Mouse (Mus musculus) macrophage (primary cell): ENCODE data around the gene Micall2. TPM values are rescaled to one million over a fixed set of nuclear protein-coding genes. Genes with fewer than 3 reads are reported as not detected.

Source experiments
- H3K27ac ChIP-seq: fragments of 350-480 bp; formaldehyde crosslinking; 2 replicates; pipeline ENCODE4 v1.9.0; 2021
- H3K36me3 ChIP-seq: fragments of 350-480 bp; formaldehyde crosslinking; 2 replicates; pipeline ENCODE4 v1.9.0; 2021; ENCODE audit errors: inconsistent target
- H3K4me3 ChIP-seq: fragments of 350-480 bp; formaldehyde crosslinking; 2 replicates; pipeline ENCODE4 v1.9.0; 2021; ENCODE audit errors: inconsistent target
- H3K79me2 ChIP-seq: fragments of 350-480 bp; formaldehyde crosslinking; 2 replicates; pipeline ENCODE4 v1.9.0; 2021; ENCODE audit errors: inconsistent target
- WGBS: methylation state at CpG from one replicate; pipeline ENCODE4 v1.1.7; 2026; ENCODE audit warnings: inconsistent platforms; ENCODE audit not compliant: missing documents; 5-methylcytosine and 5-hydroxymethylcytosine counted together
- polyA plus RNA-seq: library from polyadenylated mRNA; stranded (reverse); fragments of 250-400 nt; gene quantifications from 3 replicates; pipeline ENCODE4 v1.2.4, GENCODE M21; 2018; ENCODE audit warnings: inconsistent platforms

The Micall2 gene
- polyA plus RNA-seq, 1 experiment from 2014 or later, result 7.4 TPM

- H3K36me3 ChIP-seq, result no peaks in the 10 kb centered on the region
- H3K79me2 ChIP-seq, result peaks cover 13% of the 10 kb centered on the region
- no peak overlapping the region for H3K4me3 ChIP-seq
- 96% methylated on average over 7 of the region's 7 CpGs for WGBS
- H3K27ac ChIP-seq, result no peak overlapping the region
Measured at GRCm38 (mm10) chr5:139738592-139739315, 2.6 kb upstream of the Micall2 start.

GRCm38 (mm10) chr5:139737841-139738591 is 1.9 kb upstream of the Micall2 start:
- peaks cover 20% of the 10 kb centered on the region for H3K79me2 ChIP-seq
- no peak overlapping the region for H3K4me3 ChIP-seq
- 92% methylated on average over 14 of the region's 14 CpGs for WGBS
- H3K27ac ChIP-seq, result no peak overlapping the region
- H3K36me3 ChIP-seq, result no peaks in the 10 kb centered on the region

DNA sequence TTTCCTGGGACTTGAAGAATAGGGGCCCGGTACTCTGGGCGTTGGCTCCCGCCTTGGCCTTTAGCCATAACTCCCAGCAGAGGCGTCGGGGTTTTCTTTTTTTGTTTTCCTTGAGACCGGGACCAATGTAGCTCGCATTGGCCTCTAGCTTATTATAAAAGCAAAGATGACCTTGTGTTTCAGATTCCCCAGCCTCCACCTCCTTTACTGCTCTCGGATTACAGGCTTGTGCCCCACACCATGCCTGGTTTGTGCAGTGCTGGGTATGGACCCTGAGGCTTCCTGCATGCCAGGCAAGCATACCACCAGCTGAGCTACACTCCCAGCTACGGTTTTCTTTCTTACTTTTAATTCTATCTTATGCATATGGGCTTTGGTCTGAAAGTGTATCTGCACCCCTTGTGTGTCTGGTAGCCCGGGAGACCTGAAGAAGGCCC is 386 bp upstream of the Micall2 start:
- peak overlapping the region; percentile 28; the same call in 1 of the 2 replicates for H3K27ac ChIP-seq
- peaks cover 34% of the 10 kb centered on the region for H3K79me2 ChIP-seq
- H3K36me3 ChIP-seq, result no peaks in the 10 kb centered on the region
- 21% methylated on average over 10 of the region's 10 CpGs for WGBS
- H3K4me3 ChIP-seq, result no peak overlapping the region

- Histone ChIP-seq H3K4me3 (peak overlapping the region; percentile 57), H3K27ac (peak overlapping the region; percentile 66), H3K36me3 (no peaks in the 10 kb centered on the region), H3K79me2 (peaks cover 52% of the 10 kb centered on the region)
- 14% methylated on average over 7 of the region's 7 CpGs for WGBS
Measured at GRCm38 (mm10) chr5:139734746-139735145, 1.4 kb downstream of the Micall2 start.

DNA sequence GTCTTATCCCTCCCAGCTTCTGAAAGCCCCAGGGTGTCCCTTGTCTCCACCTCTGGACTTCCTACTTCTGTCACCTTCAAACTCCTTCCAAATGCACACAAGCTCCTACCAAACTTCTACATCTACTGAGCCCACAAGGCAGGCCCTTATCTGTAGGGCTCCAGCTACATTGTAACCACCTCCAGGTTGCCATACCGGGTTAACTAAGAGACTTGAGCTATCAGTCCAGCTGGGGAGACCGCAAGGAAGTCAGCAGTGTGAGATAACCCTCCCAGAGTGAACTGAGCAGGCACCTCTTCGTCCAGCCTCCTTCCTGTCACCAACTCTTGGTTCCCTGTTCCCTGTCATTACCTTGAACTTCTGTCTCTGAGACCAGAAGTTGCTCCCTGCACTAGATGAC is 2.1 kb downstream of the Micall2 start:
- H3K79me2 ChIP-seq, result peaks cover 59% of the 10 kb centered on the region
- no peaks in the 10 kb centered on the region for H3K36me3 ChIP-seq
- 11% methylated on average over 3 of the region's 3 CpGs for WGBS
- H3K4me3 ChIP-seq, result peak overlapping the region; percentile 57; the same call in 1 of the 2 replicates
- H3K27ac ChIP-seq, result peak overlapping the region; percentile 66

DNA sequence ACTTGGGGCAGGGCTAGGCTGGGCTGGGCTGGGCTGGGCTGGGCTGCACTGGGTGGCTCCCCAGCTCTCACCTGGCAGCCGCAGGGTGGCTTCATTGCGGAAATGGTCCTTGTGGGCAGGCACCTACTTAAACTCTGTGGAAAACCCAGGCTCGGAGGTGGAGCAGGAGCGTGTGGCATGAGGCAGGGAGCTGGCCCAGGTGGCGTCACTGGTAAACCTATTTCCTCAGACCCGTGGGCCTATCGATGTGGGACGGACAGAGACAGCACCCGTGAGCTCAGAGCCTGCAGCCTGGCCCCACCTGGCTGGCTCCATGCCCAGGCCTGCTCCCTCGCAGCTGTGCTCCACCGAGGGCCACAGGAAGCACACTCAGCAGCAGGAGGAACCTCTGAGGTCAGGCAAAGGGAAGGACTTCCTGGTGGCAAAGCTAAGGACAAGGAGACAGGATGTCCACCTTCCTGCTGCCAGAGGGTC is 3.5 kb downstream of the Micall2 start:
- WGBS, result 21% methylated on average over 10 of the region's 11 CpGs
- Histone ChIP-seq H3K79me2 (peaks cover 73% of the 10 kb centered on the region), H3K36me3 (no peaks in the 10 kb centered on the region), H3K4me3 (no peak overlapping the region), H3K27ac (peak overlapping the region; percentile 66; the same call in 1 of the 2 replicates)

GRCm38 (mm10) chr5:139730712-139731486 is 5.2 kb downstream of the Micall2 start:
- H3K36me3 ChIP-seq, result no peaks in the 10 kb centered on the region
- peaks cover 75% of the 10 kb centered on the region for H3K79me2 ChIP-seq
- WGBS, result 96% methylated on average over 8 of the region's 8 CpGs
- no peak overlapping the region for H3K27ac ChIP-seq
- no peak overlapping the region for H3K4me3 ChIP-seq

DNA sequence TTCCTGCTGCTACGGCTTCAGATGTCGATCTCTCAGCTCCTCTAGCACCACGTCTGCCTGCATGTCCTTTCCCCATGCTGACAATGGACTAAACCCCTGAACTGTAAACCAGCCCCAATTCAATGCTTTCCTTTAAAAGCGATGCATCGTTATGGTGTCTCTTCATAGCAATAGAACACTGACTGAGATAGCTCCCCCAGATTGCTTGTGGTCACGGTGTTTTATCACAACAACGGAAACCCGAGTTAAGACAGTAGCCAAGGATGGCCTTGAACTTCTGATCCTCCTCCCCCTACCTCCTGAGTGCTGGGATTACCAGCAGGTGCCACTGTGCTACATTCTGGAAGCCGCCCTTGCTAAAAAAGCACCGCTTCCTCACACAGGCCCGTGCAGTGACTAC is 8.9 kb downstream of the Micall2 start:
- 73% methylated on average over 11 of the region's 11 CpGs for WGBS
- Histone ChIP-seq H3K4me3 (no peak overlapping the region), H3K36me3 (no peaks in the 10 kb centered on the region), H3K27ac (peak overlapping the region; percentile 67), H3K79me2 (peaks cover 76% of the 10 kb centered on the region)

DNA sequence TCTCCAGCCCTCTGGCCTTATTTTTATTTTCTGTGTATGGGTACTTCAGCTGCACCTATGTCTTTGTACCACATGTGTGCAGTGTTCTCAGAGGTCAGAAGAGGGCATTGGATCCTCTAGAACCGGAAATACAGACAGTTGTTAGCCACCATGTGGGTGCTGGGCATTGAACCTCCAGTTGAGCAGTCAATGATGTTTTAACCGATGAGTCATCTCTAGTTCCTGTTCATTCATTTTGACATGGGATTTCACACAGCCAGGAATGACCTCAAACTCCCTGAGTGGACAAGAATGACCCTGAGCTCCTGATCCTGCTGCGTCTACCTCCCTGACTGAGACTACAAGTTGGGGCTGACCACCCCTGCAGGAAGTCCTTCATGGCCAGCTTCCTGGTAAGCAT is 9.9 kb downstream of the Micall2 start:
- Histone ChIP-seq H3K36me3 (no peaks in the 10 kb centered on the region), H3K27ac (peak overlapping the region; percentile 67), H3K79me2 (peaks cover 67% of the 10 kb centered on the region), H3K4me3 (no peak overlapping the region)
- WGBS, result 45% methylated on average over 3 of the region's 3 CpGs

DNA sequence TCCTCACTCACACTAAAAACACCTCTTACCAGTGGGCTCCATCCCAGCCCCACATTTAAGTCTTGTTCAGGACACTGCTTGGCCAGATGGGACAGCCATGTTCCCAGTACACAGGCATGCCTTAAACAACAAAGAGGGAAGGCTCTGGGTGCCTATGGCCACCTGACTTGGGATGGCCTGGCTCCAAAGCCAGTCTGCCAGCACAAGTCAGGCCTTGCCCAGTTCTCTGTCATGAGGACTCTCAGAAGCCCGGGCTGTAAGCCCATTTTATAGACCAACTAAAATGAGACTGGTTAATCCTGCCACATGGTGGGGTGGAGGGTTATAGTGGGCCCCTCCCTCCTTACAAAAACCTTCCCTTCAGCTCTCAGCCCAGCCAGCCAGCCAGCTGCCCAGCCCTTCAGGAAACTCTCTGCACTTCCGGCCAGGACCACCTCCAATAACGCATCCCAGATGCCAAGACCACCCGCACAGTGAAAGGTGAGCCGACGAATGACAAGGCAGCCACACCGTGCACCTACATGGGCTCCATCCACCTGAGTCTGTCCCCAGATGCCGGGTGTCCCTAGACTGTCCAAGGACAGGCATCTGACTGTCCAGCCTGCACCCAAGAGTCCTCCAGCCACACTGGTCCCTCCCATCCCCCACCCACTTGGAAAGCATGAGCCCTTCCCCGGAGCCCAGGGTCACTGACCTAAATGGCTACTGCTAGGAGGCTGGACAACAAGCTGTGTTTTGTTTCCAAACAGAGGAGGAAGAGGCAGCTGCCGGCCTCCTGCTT is 11.6 kb downstream of the Micall2 start:
- no peaks in the 10 kb centered on the region for H3K36me3 ChIP-seq
- 97% methylated on average over 10 of the region's 10 CpGs for WGBS
- no peak overlapping the region for H3K4me3 ChIP-seq
- H3K27ac ChIP-seq, result no peak overlapping the region
- peaks cover 50% of the 10 kb centered on the region for H3K79me2 ChIP-seq

DNA sequence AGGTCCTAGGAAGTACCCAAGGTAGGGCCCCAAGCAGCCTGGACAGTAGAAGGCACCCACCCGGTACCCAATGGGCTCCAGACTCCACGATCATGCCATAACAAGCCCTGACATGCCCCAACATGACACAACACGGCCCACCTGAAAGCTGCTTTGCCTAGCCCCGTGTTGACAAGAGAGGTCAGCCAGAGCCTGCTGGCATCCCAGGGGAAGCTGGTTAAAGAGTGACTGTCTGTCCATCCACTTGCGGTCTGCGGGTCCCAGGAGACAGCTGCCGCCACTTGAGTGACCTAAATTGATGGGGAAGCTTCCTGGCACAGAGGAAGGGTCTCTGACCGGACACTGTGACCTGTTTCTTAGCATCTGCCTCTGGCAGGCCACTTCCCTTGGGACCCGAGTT is 13.0 kb downstream of the Micall2 start:
- no peak overlapping the region for H3K27ac ChIP-seq
- WGBS, result 88% methylated on average over 9 of the region's 9 CpGs
- H3K36me3 ChIP-seq, result no peaks in the 10 kb centered on the region
- H3K4me3 ChIP-seq, result no peak overlapping the region
- H3K79me2 ChIP-seq, result peaks cover 36% of the 10 kb centered on the region

DNA sequence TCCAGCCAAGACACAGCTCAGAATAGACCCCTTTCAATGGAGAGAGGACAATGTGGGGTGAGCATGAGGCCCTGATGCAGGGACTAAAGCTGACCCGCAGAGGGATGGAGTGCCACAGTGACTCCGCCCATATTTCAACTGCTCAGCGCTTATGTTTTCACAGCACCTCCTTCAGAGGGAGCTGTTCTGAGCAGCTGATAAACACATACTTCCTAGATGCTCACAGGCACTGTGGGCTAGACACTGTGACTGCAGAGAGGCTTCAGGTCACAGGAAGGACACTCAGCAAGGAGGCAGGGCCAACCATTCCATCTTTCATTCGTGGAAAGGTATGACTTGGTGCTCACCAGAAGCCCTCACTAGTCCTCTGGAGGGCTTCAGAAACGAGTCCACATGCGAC is 13.4 kb downstream of the Micall2 start:
- H3K4me3 ChIP-seq, result no peak overlapping the region
- peaks cover 32% of the 10 kb centered on the region for H3K79me2 ChIP-seq
- H3K36me3 ChIP-seq, result no peaks in the 10 kb centered on the region
- H3K27ac ChIP-seq, result no peak overlapping the region
- WGBS, result 73% methylated on average over 6 of the region's 6 CpGs

- Histone ChIP-seq H3K36me3 (no peaks in the 10 kb centered on the region), H3K79me2 (peaks cover 12% of the 10 kb centered on the region; the same call in 1 of the 2 replicates), H3K27ac (no peak overlapping the region), H3K4me3 (no peak overlapping the region)
- 93% methylated on average over 6 of the region's 7 CpGs for WGBS
Measured at GRCm38 (mm10) chr5:139718949-139719348, 17.2 kb downstream of the Micall2 start.

- Histone ChIP-seq H3K36me3 (no peaks in the 10 kb centered on the region), H3K4me3 (no peak overlapping the region), H3K79me2 (peaks cover 12% of the 10 kb centered on the region; the same call in 1 of the 2 replicates), H3K27ac (no peak overlapping the region)
- 100% methylated on average over 6 of the region's 6 CpGs for WGBS
Measured at GRCm38 (mm10) chr5:139718540-139718939, 17.6 kb downstream of the Micall2 start.
